Mouse (Mus musculus) liver, embryonic 11.5 days (tissue): Measurements from ENCODE around the gene Dnajb11. TPM values are rescaled to one million over a fixed set of nuclear protein-coding genes. Genes with fewer than 3 reads are reported as not detected.

Experiments used
- ATAC-seq: fragments of 200-750 bp; cut with Nextera tagmentation; replicated peaks from 2 replicates; pipeline ENCODE4 v1.8.0; 2017; ENCODE audit warnings: moderate number of reproducible peaks, mild to moderate bottlenecking, moderate TSS enrichment, moderate library complexity; ENCODE audit not compliant: low FRiP score
- DNase-seq: peaks from one replicate; pipeline ENCODE4 v3.0.0-alpha.2; 2017; ENCODE audit warnings: low spot score
- H3K27ac ChIP-seq: fragments of 300-500 bp; sonication (generic); 2 replicates; pipeline ENCODE4 v1.5.1; 2014; ENCODE audit warnings: mild to moderate bottlenecking, low read depth, low read length, control low read depth
- H3K27me3 ChIP-seq: fragments of 300-500 bp; sonication (generic); replicated peaks from 2 replicates; pipeline ENCODE4 v1.6.1; 2014; ENCODE audit warnings: low read length, mixed read lengths; ENCODE audit not compliant: control insufficient read depth, insufficient read depth
- H3K36me3 ChIP-seq: fragments of 300-500 bp; sonication (generic); 2 replicates; pipeline ENCODE4 v1.6.1; 2014; ENCODE audit warnings: mild to moderate bottlenecking, low read length, moderate library complexity, mixed read lengths; ENCODE audit not compliant: control insufficient read depth, insufficient read depth
- H3K4me1 ChIP-seq: fragments of 300-500 bp; sonication (generic); replicated peaks from 2 replicates; pipeline ENCODE4 v1.6.1; 2014; ENCODE audit warnings: low read length, mixed read lengths; ENCODE audit not compliant: control insufficient read depth, insufficient read depth
- H3K4me2 ChIP-seq: fragments of 300-500 bp; sonication (generic); 2 replicates; pipeline ENCODE4 v1.6.1; 2014; ENCODE audit warnings: mild to moderate bottlenecking, control low read depth, moderate library complexity
- H3K4me3 ChIP-seq: fragments of 300-500 bp; sonication (generic); 2 replicates; pipeline ENCODE4 v1.5.1; 2014; ENCODE audit warnings: low read depth, low read length, control low read depth
- H3K9ac ChIP-seq: fragments of 300-500 bp; sonication (generic); 2 replicates; pipeline ENCODE4 v1.6.1; 2014; ENCODE audit warnings: low read depth, low read length, control low read depth
- H3K9me3 ChIP-seq: fragments of 300-500 bp; sonication (generic); 2 replicates; pipeline ENCODE4 v1.6.1; 2016; ENCODE audit warnings: low read length, inconsistent platforms, mixed read lengths; ENCODE audit not compliant: control insufficient read depth
- WGBS: fragments of 180-500 bp; shearing (Covaris S2); extraction: QIAGEN DNeasy Blood & Tissue Kit; methylation state at CpG from one replicate; pipeline ENCODE4 v1.1.7; 2014; 5-methylcytosine and 5-hydroxymethylcytosine counted together
- polyA plus RNA-seq: library from polyadenylated mRNA; unstranded; fragments of >200 nt; fragmentation: Nextera tagmentation; extraction: Ambion mirVana; gene quantifications from 2 replicates; pipeline ENCODE4 v1.2.1, GENCODE M21; 2014

Gene Dnajb11
- polyA plus RNA-seq, 1 experiment from 2014 or later, result 125 TPM

- DNase-seq (no peak), ATAC-seq (no peak)
- no peak overlapping the region for H3K4me3 ChIP-seq
- 78% methylated on average over 11 of the region's 11 CpGs for WGBS
- no peaks in the 10 kb centered on the region for H3K9me3 ChIP-seq
- H3K36me3 ChIP-seq, result 0 out of 2 replicates have a peak, but pooled peaks cover 2% of the 10 kb centered on the region
- peaks cover 11% of the 10 kb centered on the region for H3K4me1 ChIP-seq
- no peaks in the 10 kb centered on the region for H3K27me3 ChIP-seq
- H3K4me2 ChIP-seq, result no peak overlapping the region
- no peak overlapping the region for H3K27ac ChIP-seq
- H3K9ac ChIP-seq, result no peak overlapping the region
Observed at GRCm38 (mm10) chr16:22877660-22878390, 20.2 kb downstream of the Dnajb11 start.

GRCm38 (mm10) chr16:22878716-22879115, 21.1 kb downstream of the Dnajb11 start:
- no peak overlapping the region for H3K9ac ChIP-seq
- no peaks in the 10 kb centered on the region for H3K27me3 ChIP-seq
- H3K27ac ChIP-seq, result no peak overlapping the region
- no peaks in the 10 kb centered on the region for H3K36me3 ChIP-seq
- ATAC-seq (no peak), DNase-seq (no peak)
- H3K4me3 ChIP-seq, result no peak overlapping the region
- no peak overlapping the region for H3K4me2 ChIP-seq
- H3K4me1 ChIP-seq, result peaks cover 11% of the 10 kb centered on the region
- no peaks in the 10 kb centered on the region for H3K9me3 ChIP-seq
- 75% methylated on average over 7 of the region's 7 CpGs for WGBS

GRCm38 (mm10) chr16:22879945-22880595, 22.4 kb downstream of the Dnajb11 start:
- no peak overlapping the region for H3K4me2 ChIP-seq
- H3K9ac ChIP-seq, result no peak overlapping the region
- H3K4me1 ChIP-seq, result peaks cover 11% of the 10 kb centered on the region
- H3K36me3 ChIP-seq, result no peaks in the 10 kb centered on the region
- 67% methylated on average over 7 of the region's 7 CpGs for WGBS
- no peaks in the 10 kb centered on the region for H3K9me3 ChIP-seq
- H3K27ac ChIP-seq, result no peak overlapping the region
- H3K27me3 ChIP-seq, result no peaks in the 10 kb centered on the region
- no peak for DNase-seq
- ATAC-seq, result no peak
- H3K4me3 ChIP-seq, result no peak overlapping the region

GRCm38 (mm10) chr16:22880900-22881299, 23.3 kb downstream of the Dnajb11 start:
- Histone ChIP-seq H3K4me3 (no peak overlapping the region), H3K27me3 (no peaks in the 10 kb centered on the region), H3K9me3 (no peaks in the 10 kb centered on the region), H3K4me2 (no peak overlapping the region), H3K27ac (peak overlapping the region; percentile 32), H3K36me3 (no peaks in the 10 kb centered on the region), H3K9ac (no peak overlapping the region), H3K4me1 (peaks cover 11% of the 10 kb centered on the region)
- WGBS, result 38% methylated on average over 6 of the region's 6 CpGs
- ATAC-seq (no peak), DNase-seq (no peak)

- DNase-seq (no peak), ATAC-seq (no peak)
- no peak overlapping the region for H3K4me2 ChIP-seq
- no peaks in the 10 kb centered on the region for H3K36me3 ChIP-seq
- no peak overlapping the region for H3K9ac ChIP-seq
- 31% methylated on average over 4 of the region's 4 CpGs for WGBS
- H3K4me3 ChIP-seq, result no peak overlapping the region
- no peaks in the 10 kb centered on the region for H3K9me3 ChIP-seq
- no peaks in the 10 kb centered on the region for H3K27me3 ChIP-seq
- peaks cover 11% of the 10 kb centered on the region for H3K4me1 ChIP-seq
- H3K27ac ChIP-seq, result peak overlapping the region; percentile 45
Observed at GRCm38 (mm10) chr16:22881487-22881886, 23.8 kb downstream of the Dnajb11 start.

- DNase-seq, result no peak
- no peak overlapping the region for H3K9ac ChIP-seq
- WGBS, result 70% methylated on average over 5 of the region's 5 CpGs
- no peaks in the 10 kb centered on the region for H3K36me3 ChIP-seq
- H3K4me3 ChIP-seq, result no peak overlapping the region
- no peaks in the 10 kb centered on the region for H3K27me3 ChIP-seq
- ATAC-seq, result no peak
- H3K27ac ChIP-seq, result no peak overlapping the region
- H3K4me2 ChIP-seq, result no peak overlapping the region
- H3K9me3 ChIP-seq, result no peaks in the 10 kb centered on the region
- peaks cover 11% of the 10 kb centered on the region for H3K4me1 ChIP-seq
Observed at GRCm38 (mm10) chr16:22883441-22883840, 25.8 kb downstream of the Dnajb11 start.

GRCm38 (mm10) chr16:22885356-22885755, 27.7 kb downstream of the Dnajb11 start:
- 24% methylated on average over 4 of the region's 4 CpGs for WGBS
- Histone ChIP-seq H3K36me3 (no peaks in the 10 kb centered on the region), H3K4me1 (peaks cover 11% of the 10 kb centered on the region), H3K4me3 (no peak overlapping the region), H3K4me2 (no peak overlapping the region), H3K27me3 (no peaks in the 10 kb centered on the region), H3K9me3 (no peaks in the 10 kb centered on the region), H3K9ac (no peak overlapping the region), H3K27ac (no peak overlapping the region)
- ATAC-seq, result no peak
- no peak for DNase-seq

- H3K27ac ChIP-seq, result no peak overlapping the region
- H3K9ac ChIP-seq, result no peak overlapping the region
- 70% methylated on average over 3 of the region's 3 CpGs for WGBS
- DNase-seq, result no peak
- no peaks in the 10 kb centered on the region for H3K9me3 ChIP-seq
- ATAC-seq, result no peak
- no peaks in the 10 kb centered on the region for H3K27me3 ChIP-seq
- no peak overlapping the region for H3K4me3 ChIP-seq
- peaks cover 4% of the 10 kb centered on the region for H3K4me1 ChIP-seq
- no peaks in the 10 kb centered on the region for H3K36me3 ChIP-seq
- no peak overlapping the region for H3K4me2 ChIP-seq
Observed at GRCm38 (mm10) chr16:22886726-22887125, 29.1 kb downstream of the Dnajb11 start.

- H3K27ac ChIP-seq, result no peak overlapping the region
- ATAC-seq, result no peak
- H3K27me3 ChIP-seq, result no peaks in the 10 kb centered on the region
- no peaks in the 10 kb centered on the region for H3K9me3 ChIP-seq
- DNase-seq, result no peak
- WGBS, result 71% methylated on average over 4 of the region's 4 CpGs
- no peaks in the 10 kb centered on the region for H3K36me3 ChIP-seq
- H3K4me1 ChIP-seq, result no peaks in the 10 kb centered on the region; the same call in 1 of the 2 replicates
- no peak overlapping the region for H3K9ac ChIP-seq
- H3K4me2 ChIP-seq, result no peak overlapping the region
- H3K4me3 ChIP-seq, result no peak overlapping the region
Observed at GRCm38 (mm10) chr16:22888835-22889234, 31.2 kb downstream of the Dnajb11 start.
